ENCODE assay signal across 8 mouse cellular contexts in the genomic region with DNA sequence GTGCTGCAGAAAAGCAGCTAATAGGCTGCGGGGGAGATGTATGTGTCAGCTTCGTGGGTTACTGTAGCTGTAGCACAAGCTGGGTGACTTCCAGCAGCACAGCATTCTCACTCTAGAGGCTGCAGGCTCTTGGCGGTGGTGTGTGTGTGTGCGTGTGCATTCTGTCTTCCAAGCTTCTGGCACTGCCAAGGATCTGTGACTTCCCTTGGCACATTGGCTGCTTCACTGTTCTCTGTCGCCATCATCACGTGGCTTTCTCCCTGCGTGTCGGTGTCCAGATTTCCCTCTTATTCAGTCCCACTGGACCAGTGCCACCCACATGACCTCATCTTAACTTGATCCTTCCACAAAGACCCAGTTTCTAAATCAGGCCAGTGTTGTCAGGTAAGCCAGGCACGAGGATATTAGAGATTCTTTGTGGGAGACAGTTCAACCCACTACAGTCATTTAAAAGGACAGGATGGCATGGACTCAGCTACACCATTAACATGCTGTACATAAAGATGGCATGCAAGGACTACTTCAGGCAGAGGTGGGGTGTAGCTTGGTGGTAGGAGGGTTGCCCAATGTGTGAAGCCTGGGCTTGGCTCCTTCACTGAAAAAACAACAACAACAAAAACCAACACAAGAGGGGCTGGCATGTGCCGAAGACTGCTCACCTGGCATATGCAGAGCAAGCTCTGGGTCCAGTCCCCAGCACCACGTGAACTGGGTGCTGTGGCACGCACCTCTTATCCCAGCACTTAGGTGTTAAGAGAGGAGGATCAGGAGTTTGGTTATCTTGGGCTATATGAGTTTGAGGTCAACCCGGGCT. TPM values are rescaled to one million over a fixed set of nuclear protein-coding genes. Genes with fewer than 3 reads are reported as not detected.
DNase-seq lines count a peak whose midpoint lies in the region; ATAC-seq lines count a peak whose summit lies in the region.

No protein-coding gene starts in this region.

- H3K27me3 ChIP-seq in hindbrain, embryonic 14.5 days (ENCODE audit: control insufficient read depth, insufficient read depth, low read length) = no peaks in the 10 kb centered on the region
- H3K27me3 ChIP-seq in hindbrain, embryonic 10.5 days (ENCODE audit: insufficient read depth, poor library complexity, severe bottlenecking) = no peaks in the 10 kb centered on the region
- H3K27me3 ChIP-seq in heart, embryonic 13.5 days (replicated peaks) = no peaks in the 10 kb centered on the region

- peak; percentile 55; the same call in 1 of the 2 replicates for ATAC-seq in hindbrain, embryonic 14.5 days (ENCODE audit: low FRiP score)
- peak; percentile 5; the same call in 1 of the 2 replicates for ATAC-seq in heart, embryonic 13.5 days (ENCODE audit: extremely low read depth, insufficient number of reproducible peaks, low FRiP score, low TSS enrichment)

- H3K9ac ChIP-seq in hindbrain, embryonic 14.5 days = no peak overlapping the region
- peak overlapping the region; percentile 61 for H3K9ac ChIP-seq in heart, embryonic 13.5 days

- DNase-seq in hindbrain, embryonic 14.5 days (ENCODE audit: low spot score) = peak; percentile 48
- DNase-seq in hindbrain, embryonic 10.5 days (ENCODE audit: low spot score) = no peak
- DNase-seq in MN1 (ENCODE audit: low spot score) = peak; percentile 48
- peak; percentile 90 to 95 for DNase-seq in cerebellum, postnatal 25 days
- peak; percentile 44 to 84 for DNase-seq in left cerebral cortex, adult 8-10 months (ENCODE audit: low spot score in 2 of 2)
- peak; percentile 76 to 79 for DNase-seq in right cerebral cortex, postnatal 36 days (ENCODE audit: low spot score in 2 of 2)
- DNase-seq in urinary bladder, adult 18-20 months (ENCODE audit: low spot score in 2 of 2) = no peak

- no peak overlapping the region for H3K4me3 ChIP-seq in hindbrain, embryonic 14.5 days (replicated peaks; ENCODE audit: low read length)
- H3K4me3 ChIP-seq in hindbrain, embryonic 10.5 days = no peak overlapping the region
- no peak overlapping the region for H3K4me3 ChIP-seq in heart, embryonic 13.5 days

- no peak overlapping the region for H3K27ac ChIP-seq in hindbrain, embryonic 14.5 days
- H3K27ac ChIP-seq in hindbrain, embryonic 10.5 days = no peak overlapping the region
- peak overlapping the region; percentile 88 for H3K27ac ChIP-seq in heart, embryonic 13.5 days (replicated peaks)

- WGBS in hindbrain, embryonic 14.5 days = 77% methylated on average over 13 of the region's 13 CpGs
- 90% methylated on average over 13 of the region's 13 CpGs for WGBS in hindbrain, embryonic 10.5 days
- 50% methylated on average over 13 of the region's 13 CpGs for WGBS in heart, embryonic 13.5 days

- H3K36me3 ChIP-seq in hindbrain, embryonic 14.5 days (replicated peaks; ENCODE audit: control insufficient read depth, insufficient read depth) = peaks cover 42% of the 10 kb centered on the region
- H3K36me3 ChIP-seq in hindbrain, embryonic 10.5 days = peaks cover 41% of the 10 kb centered on the region
- H3K36me3 ChIP-seq in heart, embryonic 13.5 days = peaks cover 39% of the 10 kb centered on the region

- no peak overlapping the region for H3K4me2 ChIP-seq in hindbrain, embryonic 14.5 days (replicated peaks)
- peak overlapping the region; percentile 34 for H3K4me2 ChIP-seq in heart, embryonic 13.5 days

- no peaks in the 10 kb centered on the region for H3K4me1 ChIP-seq in hindbrain, embryonic 14.5 days (replicated peaks; ENCODE audit: control insufficient read depth, insufficient read depth, low read length)
- H3K4me1 ChIP-seq in hindbrain, embryonic 10.5 days (replicated peaks) = no peaks in the 10 kb centered on the region
- peaks cover 39% of the 10 kb centered on the region for H3K4me1 ChIP-seq in heart, embryonic 13.5 days

- H3K9me3 ChIP-seq in hindbrain, embryonic 14.5 days (ENCODE audit: control insufficient read depth, low read length) = no peaks in the 10 kb centered on the region
- H3K9me3 ChIP-seq in hindbrain, embryonic 10.5 days = no peaks in the 10 kb centered on the region
- 0 out of 2 replicates have a peak, but pooled peaks cover 3% of the 10 kb centered on the region for H3K9me3 ChIP-seq in heart, embryonic 13.5 days

RNA-seq across cellular contexts. Expression of a gene that starts 18.4 kb away (rescaled TPM):
- 235 and 245 TPM in 2 replicates for polyA plus RNA-seq in hindbrain, embryonic 14.5 days (2014; fragmentation: Nextera tagmentation; extraction: Ambion mirVana)
- 156 and 180 TPM in 2 replicates for polyA plus RNA-seq in hindbrain, embryonic 10.5 days (2016; fragmentation: Nextera tagmentation; extraction: Ambion mirVana)
- 235 and 261 TPM in 2 replicates for polyA plus RNA-seq in heart, embryonic 13.5 days (2015; fragmentation: Nextera tagmentation; extraction: Ambion mirVana)
- total RNA-seq in left cerebral cortex, adult 8-10 months (2022) = 100 to 1,000 TPM; 105 to 112 (median 108) TPM

Comparison
In these comparisons a context has a peak if more than half of its experiments do, and no peak if none do; other contexts are left out.
1. DNase-seq: peak in hindbrain, embryonic 14.5 days (single experiment), MN1 (single experiment), cerebellum, postnatal 25 days (2 of 2), left cerebral cortex, adult 8-10 months (2 of 2) and right cerebral cortex, postnatal 36 days (2 of 2); none in hindbrain, embryonic 10.5 days (single experiment) and urinary bladder, adult 18-20 months (0 of 2).